Mouse (Mus musculus) bone marrow macrophage, adult 2 months (primary cell): ENCODE measurements at regions not wholly inside any gene's neighbourhood (a gene's known extent, or its start where the extent isn't known, plus 50 kb on each side); places are given as distances from the start of the nearest gene placed in this dataset.

ENCODE experiments used
- CTCF ChIP-seq: IDR thresholded peaks from 2 replicates; pipeline ENCODE4 v1.5.1; 2012; ENCODE audit warnings: low read depth, mild to moderate bottlenecking, low read length, moderate library complexity
- POLR2A ChIP-seq: IDR thresholded peaks from 2 replicates; pipeline ENCODE4 v1.6.1; 2012; ENCODE audit warnings: mild to moderate bottlenecking, low read depth, low read length, borderline replicate concordance

DNA sequence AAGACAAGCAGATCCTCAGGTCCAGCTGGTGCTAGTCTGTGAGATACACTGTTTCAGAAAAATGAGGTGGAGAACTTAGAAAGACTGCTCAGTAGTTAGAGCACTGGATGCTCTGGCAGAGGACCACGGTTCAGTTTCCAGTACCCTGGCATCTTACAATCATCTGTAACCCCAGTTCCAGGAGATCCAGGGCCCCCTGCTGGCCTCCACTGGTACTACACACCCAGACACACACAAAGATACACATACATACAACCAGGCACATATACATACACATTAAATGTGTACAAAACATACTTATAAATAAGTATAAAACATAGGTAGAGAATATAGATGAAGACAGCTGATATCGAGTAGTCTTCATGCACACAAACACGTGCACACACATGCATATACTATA, 97.4 kb upstream of the Supt20 start:
- TF ChIP-seq CTCF, result peak; percentile 15; the same call in 1 of the 2 replicates
- no peak for TF ChIP-seq POLR2A
